Mouse (Mus musculus): ENCODE results near the gene Bcan. TPM values are rescaled to one million over a fixed set of nuclear protein-coding genes. Genes with fewer than 3 reads are reported as not detected.

The Bcan gene
- total RNA-seq (2015), result not detected in 2 replicates
- total RNA-seq (2017), result not detected in 2 replicates

GRCm38 (mm10) chr3:88000181-88000580, at the start of gene Bcan:
TSS of gene Bcan (minus strand) at chr3:88000230.
- ATAC-seq (ENCODE audit: poor library complexity, severe bottlenecking), result no peak

GRCm38 (mm10) chr3:88049532-88049931, 49.5 kb upstream of the Bcan start:
- no peak for ATAC-seq (ENCODE audit: poor library complexity, severe bottlenecking)

- peak; percentile 100 for ATAC-seq (ENCODE audit: poor library complexity, severe bottlenecking)
These were observed 42.8 kb upstream of the Bcan start, which contains the start of gene Gpatch4 for GRCm38 (mm10) chr3:88042661-88043421. TSS of gene Gpatch4 (plus strand) at chr3:88043108.

- ATAC-seq (ENCODE audit: poor library complexity, severe bottlenecking), result peak; percentile 60; the same call in 1 of the 2 replicates
These were observed 35.7 kb upstream of the Bcan start for GRCm38 (mm10) chr3:88035561-88036293.

GRCm38 (mm10) chr3:88033506-88033905, 33.5 kb upstream of the Bcan start:
- no peak for ATAC-seq (ENCODE audit: poor library complexity, severe bottlenecking)

GRCm38 (mm10) chr3:88030608-88031395, 30.8 kb upstream of the Bcan start:
- ATAC-seq (ENCODE audit: poor library complexity, severe bottlenecking), result no peak

GRCm38 (mm10) chr3:88027434-88028186, 27.6 kb upstream of the Bcan start, which contains the start of gene Hapln2:
TSS of gene Hapln2 (minus strand) at chr3:88027583.
- no peak for ATAC-seq (ENCODE audit: poor library complexity, severe bottlenecking)

GRCm38 (mm10) chr3:88026823-88027222, 26.8 kb upstream of the Bcan start:
- no peak for ATAC-seq (ENCODE audit: poor library complexity, severe bottlenecking)

GRCm38 (mm10) chr3:88023192-88024074, 23.4 kb upstream of the Bcan start:
- peak; percentile 63; the same call in 1 of the 2 replicates for ATAC-seq (ENCODE audit: poor library complexity, severe bottlenecking)

GRCm38 (mm10) chr3:88022322-88023191, 22.5 kb upstream of the Bcan start:
- ATAC-seq (ENCODE audit: poor library complexity, severe bottlenecking), result peak; percentile 87

- ATAC-seq (ENCODE audit: poor library complexity, severe bottlenecking), result no peak
These were observed 10.7 kb upstream of the Bcan start for GRCm38 (mm10) chr3:88010634-88011265.

- ATAC-seq (ENCODE audit: poor library complexity, severe bottlenecking), result no peak
These were observed 6.1 kb upstream of the Bcan start for GRCm38 (mm10) chr3:88005822-88006786.

GRCm38 (mm10) chr3:88002291-88002976, 2.4 kb upstream of the Bcan start:
- no peak for ATAC-seq (ENCODE audit: poor library complexity, severe bottlenecking)

- no peak for ATAC-seq (ENCODE audit: poor library complexity, severe bottlenecking)
These were observed 976 bp upstream of the Bcan start for GRCm38 (mm10) chr3:88000816-88001595.

- ATAC-seq (ENCODE audit: poor library complexity, severe bottlenecking), result no peak
These were observed 661 bp downstream of the Bcan start for GRCm38 (mm10) chr3:87999243-87999895.
